Mouse (Mus musculus) urinary bladder, postnatal 14 days (tissue): ENCODE results near the gene Olfr675.
"Not testable (repeated sequence)": the region's sequence is repeated elsewhere in the genome, so short reads cannot be mapped to it uniquely, and the experiment has no call there.

Experiments
- DNase-seq: peaks from one replicate; pipeline ENCODE4 v3.0.0; 2021; ENCODE audit warnings: low spot score

Olfr675 gene

DNA sequence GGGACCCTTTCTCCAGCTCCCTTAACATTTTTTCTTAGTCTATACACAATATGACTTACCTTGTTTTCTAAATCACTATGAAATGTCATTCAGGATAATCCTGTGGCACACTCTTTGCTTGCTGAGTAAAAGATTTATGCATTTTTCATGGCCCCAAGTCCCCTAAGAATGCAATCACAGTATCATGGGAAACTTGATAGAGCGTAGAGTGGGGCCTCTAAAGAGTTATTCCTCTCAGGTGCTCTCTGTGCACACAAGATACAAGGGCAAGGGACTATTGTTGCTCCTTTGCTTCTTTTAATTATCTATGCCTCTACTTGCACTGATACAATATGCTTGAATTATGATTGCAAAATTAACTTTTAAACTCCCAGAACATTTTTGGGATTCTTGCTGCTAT lies at the start of gene Olfr675:
Gene Olfr675 (minus strand): TSS at position 101 of the 400 bp plus-strand sequence.
- no peak for DNase-seq

DNA sequence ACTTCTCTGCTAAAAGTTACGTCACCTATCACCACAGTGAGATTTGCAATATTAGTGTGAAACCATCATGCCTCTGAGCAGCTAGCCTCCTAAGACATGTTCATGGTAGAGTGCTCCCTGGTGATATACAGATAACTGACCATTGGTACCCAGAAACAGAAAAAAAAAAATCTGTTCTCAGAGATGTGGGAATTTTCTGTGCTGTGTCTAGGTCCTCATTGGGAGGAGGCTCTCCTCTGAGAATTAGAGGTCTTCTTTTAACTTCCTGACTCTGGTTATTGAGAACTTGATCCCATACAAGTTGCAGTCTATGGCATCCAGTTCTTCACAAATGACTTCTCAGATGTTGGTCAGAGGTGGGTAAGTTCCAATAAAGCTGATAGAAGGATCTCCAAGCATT lies 35.9 kb upstream of the Olfr675 start, which contains the start of gene Olfr678:
Gene Olfr678 (plus strand): TSS at position 301 of the 400 bp plus-strand sequence.
- no peak for DNase-seq

DNA sequence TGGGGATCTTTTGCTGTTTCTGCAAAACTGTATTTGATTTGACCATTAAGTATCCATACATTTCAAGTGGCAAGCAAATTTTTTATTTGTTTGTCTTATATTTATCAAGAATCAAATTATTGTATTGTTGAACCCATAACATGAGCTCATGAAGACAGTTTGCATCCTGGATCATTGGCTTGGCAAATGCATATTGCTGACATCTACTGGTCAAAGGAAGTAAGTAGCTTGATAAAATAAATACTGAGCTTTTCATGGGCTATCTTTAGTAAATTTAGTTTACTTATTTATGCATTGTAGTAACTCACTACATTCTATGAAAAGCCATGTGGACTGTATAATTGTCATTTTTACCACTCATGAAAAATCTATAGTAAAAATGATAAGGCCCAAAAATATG lies 30.7 kb upstream of the Olfr675 start:
- no peak for DNase-seq

GRCm38 (mm10) chr7:105033836-105034235 lies 5.6 kb upstream of the Olfr675 start:
- DNase-seq = not testable (repeated sequence)

DNA sequence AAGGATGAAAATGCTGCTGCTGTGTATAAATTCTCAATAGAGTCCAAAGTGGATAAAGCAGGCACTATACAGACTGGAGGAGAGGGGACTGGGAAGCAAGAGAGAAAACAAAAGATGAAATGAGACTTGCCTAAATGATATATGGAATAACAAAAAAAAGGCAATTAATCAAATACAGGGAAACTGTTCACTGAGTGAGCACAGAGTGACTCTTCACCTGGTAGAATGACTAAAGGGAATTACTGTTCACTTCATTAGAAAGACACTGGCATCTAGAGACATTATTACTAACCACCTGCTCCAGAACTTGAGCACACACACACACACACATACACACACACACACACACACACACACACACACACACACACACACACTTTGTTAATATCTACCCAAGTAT lies 4.1 kb upstream of the Olfr675 start, which contains the start of gene Olfr676:
Gene Olfr676 (plus strand): TSS at position 301 of the 400 bp plus-strand sequence.
- no peak for DNase-seq

GRCm38 (mm10) chr7:105022530-105022929 lies 5.7 kb downstream of the Olfr675 start:
- DNase-seq = no peak

DNA sequence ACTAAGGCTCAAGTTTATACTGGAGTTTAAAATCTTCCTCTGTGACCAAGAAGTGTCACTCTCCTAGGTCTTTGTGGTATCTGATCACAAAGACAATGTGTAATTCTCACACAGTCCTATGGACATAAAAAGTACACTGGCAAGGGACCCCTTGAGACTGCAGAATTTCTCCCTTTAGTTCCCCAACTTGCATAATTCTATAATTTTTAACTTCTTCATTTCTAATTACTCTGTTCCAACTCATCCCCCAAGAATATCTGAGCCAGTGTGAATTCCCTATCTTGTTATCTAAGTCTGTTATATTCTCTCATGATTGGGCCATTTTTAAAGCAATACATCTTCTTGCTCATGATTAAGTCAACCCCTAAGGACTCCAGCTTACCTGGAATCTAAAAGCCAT lies 26.3 kb downstream of the Olfr675 start, which contains the start of gene Olfr672:
Gene Olfr672 (minus strand): TSS at position 101 of the 400 bp plus-strand sequence.
- no peak for DNase-seq

- DNase-seq = no peak
These were observed 49.2 kb downstream of the Olfr675 start, which contains the start of gene Olfr671 for GRCm38 (mm10) chr7:104979026-104979425. Gene Olfr671, minus strand, starts transcription at chr7:104979126.

GRCm38 (mm10) chr7:104972507-104972906 lies 55.8 kb downstream of the Olfr675 start:
- DNase-seq = not testable (repeated sequence)
